Mouse (Mus musculus) c-Kit-positive CD71-positive TER-119-positive erythroid progenitor cells, embryonic 14.5 days (primary cell): ENCODE measurements around the gene 4930412O13Rik.

Experiments
- DNase-seq: peaks from one replicate; pipeline ENCODE4 v3.0.0-alpha.2; 2013; ENCODE audit warnings: low spot score

4930412O13Rik gene

DNA sequence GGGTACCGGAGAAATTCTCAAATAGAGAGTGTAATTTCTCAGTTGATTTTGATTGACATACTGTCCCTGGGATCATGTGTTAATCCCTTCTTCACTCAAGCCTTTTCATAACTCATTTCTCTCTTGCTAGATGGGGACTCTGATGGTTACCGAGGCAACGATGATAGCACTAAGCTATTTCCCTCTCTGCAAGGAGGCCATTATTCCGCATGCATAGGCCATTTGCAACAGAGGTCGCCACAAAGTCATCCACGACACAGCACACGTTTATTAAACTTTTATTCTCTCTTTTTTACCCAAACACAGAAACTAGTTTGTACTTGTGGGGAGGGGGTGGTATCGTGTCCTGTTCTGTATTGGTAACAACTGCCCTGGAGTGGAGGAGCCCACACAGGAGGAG lies 16.8 kb downstream of the 4930412O13Rik start:
- DNase-seq: no peak

DNA sequence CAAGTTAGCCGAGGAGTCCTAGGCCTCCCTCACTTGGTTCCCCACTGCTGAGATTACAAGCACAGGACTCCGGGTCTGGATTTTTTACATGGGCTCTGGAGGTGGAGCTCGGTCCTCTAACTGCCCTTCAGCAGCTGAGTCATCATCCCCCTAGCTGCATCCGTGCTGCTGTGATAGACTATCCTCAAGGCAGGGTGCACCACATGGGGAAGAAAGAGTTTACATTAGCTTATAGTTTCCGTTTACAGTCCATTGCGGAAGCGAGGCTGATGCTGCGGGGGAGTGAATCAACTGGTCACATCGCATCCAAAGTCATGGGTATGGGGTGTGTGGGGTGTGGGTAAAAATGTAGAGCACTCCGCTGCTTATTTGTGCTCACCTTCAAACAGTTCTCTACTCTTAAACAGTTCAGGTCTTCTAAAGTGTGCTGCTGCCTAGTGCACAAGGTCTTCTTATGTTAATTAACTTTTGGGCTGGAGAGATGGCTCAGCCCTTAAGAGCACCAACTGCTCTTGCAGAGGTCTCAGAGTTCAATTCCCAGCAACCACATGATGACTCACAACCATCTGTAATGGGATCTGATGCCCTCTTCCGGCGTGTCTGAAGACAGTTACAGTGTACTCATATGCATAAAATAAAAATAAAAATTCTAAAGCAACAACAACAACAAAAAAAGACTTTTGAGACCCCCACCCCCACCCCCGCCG lies 23.0 kb downstream of the 4930412O13Rik start:
- no peak for DNase-seq

DNA sequence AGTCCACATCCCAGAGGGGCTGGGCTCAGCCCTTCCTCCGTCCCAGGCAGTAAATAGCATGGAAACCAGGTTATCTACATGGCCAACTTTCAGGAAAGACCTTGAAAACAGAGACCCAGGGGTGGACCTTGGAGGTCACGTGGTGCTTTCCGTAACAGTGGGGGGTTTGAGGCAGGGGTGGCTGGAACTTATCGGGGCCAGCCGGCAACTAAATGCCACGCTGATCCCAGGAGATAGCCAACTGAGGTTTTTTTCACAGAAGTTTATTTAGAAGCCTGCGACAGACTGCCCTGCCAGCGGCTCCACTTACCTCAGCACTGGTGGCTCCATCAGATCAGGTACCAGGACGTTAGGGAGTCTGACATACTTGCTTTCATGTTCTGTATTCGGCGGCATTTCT lies 24.9 kb downstream of the 4930412O13Rik start:
- DNase-seq: peak; percentile 10

DNA sequence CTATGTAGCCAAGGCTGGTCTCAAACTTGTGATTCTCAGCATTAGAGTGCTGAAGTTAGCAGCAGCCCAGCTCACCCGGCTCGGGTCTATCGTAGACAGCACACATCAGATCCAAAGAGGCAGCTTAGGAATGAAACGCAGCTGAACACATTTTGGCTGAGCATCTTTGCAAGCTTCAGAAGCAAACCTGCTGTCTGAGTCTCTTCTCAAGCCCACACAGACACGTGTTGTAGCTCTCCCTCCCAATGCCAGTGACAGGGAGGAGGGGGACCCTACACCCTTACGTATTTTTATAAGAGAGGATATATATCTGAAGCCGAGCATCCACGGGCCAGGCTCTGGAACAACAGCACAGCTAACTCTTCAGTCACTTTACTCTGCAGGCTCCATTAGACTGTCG lies 36.5 kb downstream of the 4930412O13Rik start:
- DNase-seq: no peak

DNA sequence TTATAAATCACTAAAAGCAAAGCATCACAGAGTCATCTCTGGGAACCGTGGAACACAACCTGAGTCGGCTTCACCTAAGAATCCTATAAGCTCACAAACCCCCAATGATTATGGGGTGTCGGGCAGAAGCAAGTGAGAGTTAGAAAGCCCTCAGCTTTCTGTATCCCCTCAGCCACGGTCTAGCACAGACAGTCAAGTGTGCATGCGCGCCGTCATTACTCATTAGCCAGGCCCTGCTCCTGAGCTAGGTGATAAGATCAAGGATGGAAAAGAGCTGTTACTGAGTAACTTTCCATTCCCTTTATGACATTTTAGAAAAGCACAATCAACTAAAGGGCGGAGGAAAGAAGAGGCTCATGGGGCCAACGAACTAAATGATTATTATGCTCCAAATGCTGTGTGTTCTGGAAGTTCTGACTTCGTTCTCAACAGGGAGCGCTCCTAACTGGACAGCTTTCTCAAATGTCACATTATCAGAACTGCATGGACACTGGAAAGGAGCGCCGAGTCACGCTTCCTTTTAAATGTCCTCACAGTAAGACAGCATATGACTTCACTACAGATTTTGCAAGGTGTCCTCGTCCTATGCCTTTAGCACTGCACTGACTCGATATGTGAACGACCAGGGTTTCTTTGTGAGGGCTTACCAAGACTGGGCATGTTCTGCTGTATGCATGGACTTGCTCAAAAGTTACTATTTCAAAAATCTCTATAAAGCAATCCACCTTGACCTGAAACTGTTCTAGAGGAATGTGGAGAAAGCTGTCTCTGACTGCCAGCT lies 37.8 kb downstream of the 4930412O13Rik start:
- no peak for DNase-seq

DNA sequence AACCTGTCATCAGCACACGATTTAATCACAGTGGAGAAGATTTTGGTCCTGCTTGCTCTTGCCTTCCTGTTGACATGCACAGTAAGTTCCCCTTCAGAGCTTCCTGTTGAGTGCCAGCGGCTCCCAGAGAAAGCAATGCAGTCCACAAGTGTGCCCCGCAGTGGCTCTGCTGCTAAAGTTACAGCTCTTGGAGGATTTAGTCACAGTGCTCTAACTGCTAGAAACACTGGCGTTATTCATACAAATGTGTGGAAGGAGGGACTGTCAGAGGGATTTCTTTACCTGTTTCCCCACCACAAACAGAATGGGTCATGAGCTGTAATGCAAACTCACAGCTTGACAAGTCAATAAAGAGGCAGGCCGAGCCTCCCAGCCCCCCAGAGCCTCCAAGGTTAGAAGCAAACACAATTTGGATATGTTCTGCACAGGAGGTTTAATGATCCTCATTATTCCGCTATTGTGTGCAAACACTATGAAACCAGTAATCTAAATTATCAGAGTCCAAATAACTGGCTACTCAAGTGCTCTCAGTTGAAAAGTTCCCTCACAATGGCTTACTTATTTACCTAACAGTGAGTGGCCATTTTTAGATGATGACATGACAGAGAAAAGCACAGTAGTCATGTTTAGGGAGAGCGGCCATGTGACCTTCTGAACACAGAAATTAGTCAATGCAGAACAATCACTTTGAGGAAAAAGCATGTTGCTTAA lies 45.3 kb downstream of the 4930412O13Rik start:
- no peak for DNase-seq

DNA sequence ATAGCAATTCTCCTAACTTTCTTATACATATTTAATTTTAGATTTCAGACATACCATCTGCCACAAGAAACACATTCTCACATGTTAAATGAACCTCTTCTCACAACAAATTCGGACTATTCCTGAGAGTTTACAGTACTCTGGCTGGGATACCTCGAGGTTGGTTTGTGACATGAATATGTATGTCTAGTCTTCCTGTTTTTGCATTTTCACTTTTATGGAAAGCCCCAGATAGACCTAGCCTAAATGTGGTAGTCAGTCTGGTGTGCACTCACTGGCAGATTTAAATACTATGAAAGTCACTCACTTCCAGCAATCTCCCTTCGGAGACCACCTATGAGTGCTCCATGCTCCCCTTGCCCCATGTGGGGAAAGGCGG lies 45.8 kb downstream of the 4930412O13Rik start:
- DNase-seq: no peak
